Mouse (Mus musculus) limb, embryonic 14.5 days (tissue): ENCODE data around the gene Ptk7. TPM values are rescaled to one million over a fixed set of nuclear protein-coding genes. Genes with fewer than 3 reads are reported as not detected.

Experiments
- ATAC-seq: fragments of 200-750 bp; cut with Nextera tagmentation; 2 replicates; pipeline ENCODE4 v1.8.0; 2017; ENCODE audit warnings: low read depth, moderate number of reproducible peaks, moderate TSS enrichment; ENCODE audit not compliant: low FRiP score
- DNase-seq: peaks from one replicate; pipeline ENCODE4 v3.0.0-alpha.2; 2015; ENCODE audit warnings: low spot score
- H3K27ac ChIP-seq: fragments of 300-500 bp; sonication (generic); replicated peaks from 2 replicates; pipeline ENCODE4 v1.5.1; 2014; ENCODE audit warnings: low read depth, mild to moderate bottlenecking, low read length, moderate library complexity, mixed read lengths
- H3K27me3 ChIP-seq: fragments of 300-500 bp; sonication (generic); 2 replicates; pipeline ENCODE4 v1.6.1; 2014; ENCODE audit warnings: low read length, mixed read lengths; ENCODE audit not compliant: control insufficient read depth, insufficient read depth
- H3K36me3 ChIP-seq: fragments of 300-500 bp; sonication (generic); 2 replicates; pipeline ENCODE4 v1.6.1; 2014; ENCODE audit warnings: mild to moderate bottlenecking, low read length, moderate library complexity, mixed read lengths; ENCODE audit not compliant: control insufficient read depth, insufficient read depth
- H3K4me1 ChIP-seq: fragments of 300-500 bp; sonication (generic); 2 replicates; pipeline ENCODE4 v1.6.1; 2014; ENCODE audit warnings: antibody characterized with exemption, low read length, mixed read lengths; ENCODE audit not compliant: control insufficient read depth, insufficient read depth
- H3K4me2 ChIP-seq: fragments of 300-500 bp; sonication (generic); replicated peaks from 2 replicates; pipeline ENCODE4 v1.6.1; 2014; ENCODE audit warnings: low read depth, mild to moderate bottlenecking, low read length, moderate library complexity; ENCODE audit not compliant: severe bottlenecking
- H3K4me3 ChIP-seq: fragments of 300-500 bp; sonication (generic); replicated peaks from 2 replicates; pipeline ENCODE4 v1.5.1; 2014; ENCODE audit warnings: low read length
- H3K9ac ChIP-seq: fragments of 300-500 bp; sonication (generic); 2 replicates; pipeline ENCODE4 v1.6.1; 2014; ENCODE audit warnings: mild to moderate bottlenecking, low read depth, low read length, moderate library complexity; ENCODE audit not compliant: severe bottlenecking
- H3K9me3 ChIP-seq: fragments of 300-500 bp; sonication (generic); 2 replicates; pipeline ENCODE4 v1.6.1; 2016; ENCODE audit warnings: low read length; ENCODE audit not compliant: control insufficient read depth
- POLR2A ChIP-seq: fragments of 200-500 bp; IDR thresholded peaks from 2 replicates; pipeline ENCODE4 v1.8.0; 2012; ENCODE audit warnings: inconsistent platforms, mild to moderate bottlenecking, moderate library complexity, borderline replicate concordance; ENCODE audit not compliant: insufficient read depth, insufficient read length; ENCODE audit errors: extremely low read depth
- WGBS: fragments of 180-500 bp; shearing (Covaris S2); extraction: QIAGEN DNeasy Blood & Tissue Kit; methylation state at CpG from one replicate; pipeline ENCODE4 v1.1.7; 2014; 5-methylcytosine and 5-hydroxymethylcytosine counted together
- polyA plus RNA-seq, 2 experiments: library from polyadenylated mRNA; depleted of rRNA in 1 of 2; stranded (reverse) in 1 of 2; unstranded in 1 of 2; fragments of >200 nt; fragmentation: Nextera tagmentation in 1 of 2; extraction: Ambion mirVana in 1 of 2; gene quantifications; 2 replicates each; pipeline versions ENCODE4 v1.2.1 to v1.2.3; 2012 to 2014

Gene Ptk7
- polyA plus RNA-seq, 2 experiments, result 73.8 to 89.4 TPM

DNA sequence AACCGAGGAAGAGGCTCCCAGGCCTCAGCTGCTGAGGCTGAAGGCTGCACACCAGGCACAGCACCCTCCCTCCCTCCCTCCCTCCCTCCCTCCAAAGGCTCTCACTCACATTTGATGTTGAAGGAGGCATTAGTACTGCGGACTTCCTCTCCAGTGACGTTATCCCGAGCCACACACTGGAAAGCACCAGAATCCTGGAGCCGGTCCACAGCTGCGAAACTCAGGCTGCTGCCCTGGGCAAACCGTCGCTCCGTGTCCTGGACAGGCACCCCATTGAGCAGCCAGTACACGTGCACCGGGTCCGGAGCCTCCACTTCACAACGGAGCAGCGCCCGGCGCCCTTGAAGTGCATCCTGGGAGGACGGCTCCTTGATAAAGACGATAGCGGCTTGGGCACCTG is 37.9 kb downstream of the Ptk7 start:
- Histone ChIP-seq H3K9ac (no peak overlapping the region), H3K4me1 (peaks cover 17% of the 10 kb centered on the region), H3K27me3 (no peaks in the 10 kb centered on the region), H3K27ac (no peak overlapping the region), H3K4me3 (no peak overlapping the region), H3K36me3 (peaks cover 44% of the 10 kb centered on the region), H3K4me2 (no peak overlapping the region), H3K9me3 (no peaks in the 10 kb centered on the region)
- no peak for ATAC-seq
- TF ChIP-seq POLR2A, result no peak
- WGBS, result 87% methylated on average over 19 of the region's 19 CpGs
- no peak for DNase-seq

DNA sequence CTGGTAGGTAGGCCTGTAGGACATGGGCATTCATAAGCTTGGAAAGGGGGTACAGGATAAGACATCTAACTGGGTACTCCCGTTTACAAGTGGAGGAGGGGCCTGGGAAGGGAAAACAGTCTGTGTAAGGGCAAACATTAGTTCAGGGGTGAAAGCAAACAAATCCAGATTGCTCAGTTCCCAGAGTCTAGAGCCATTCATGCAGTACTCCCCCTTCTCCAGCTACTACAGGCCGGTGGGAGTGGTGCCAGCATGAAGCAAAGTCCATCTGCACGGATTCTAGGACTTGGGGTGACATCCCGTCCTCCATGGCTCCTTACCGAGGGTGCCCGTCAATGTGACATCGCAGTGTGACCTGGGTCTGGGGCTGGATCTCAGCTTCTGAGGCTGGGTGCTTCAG is 38.9 kb downstream of the Ptk7 start:
- no peak overlapping the region for H3K9ac ChIP-seq

DNA sequence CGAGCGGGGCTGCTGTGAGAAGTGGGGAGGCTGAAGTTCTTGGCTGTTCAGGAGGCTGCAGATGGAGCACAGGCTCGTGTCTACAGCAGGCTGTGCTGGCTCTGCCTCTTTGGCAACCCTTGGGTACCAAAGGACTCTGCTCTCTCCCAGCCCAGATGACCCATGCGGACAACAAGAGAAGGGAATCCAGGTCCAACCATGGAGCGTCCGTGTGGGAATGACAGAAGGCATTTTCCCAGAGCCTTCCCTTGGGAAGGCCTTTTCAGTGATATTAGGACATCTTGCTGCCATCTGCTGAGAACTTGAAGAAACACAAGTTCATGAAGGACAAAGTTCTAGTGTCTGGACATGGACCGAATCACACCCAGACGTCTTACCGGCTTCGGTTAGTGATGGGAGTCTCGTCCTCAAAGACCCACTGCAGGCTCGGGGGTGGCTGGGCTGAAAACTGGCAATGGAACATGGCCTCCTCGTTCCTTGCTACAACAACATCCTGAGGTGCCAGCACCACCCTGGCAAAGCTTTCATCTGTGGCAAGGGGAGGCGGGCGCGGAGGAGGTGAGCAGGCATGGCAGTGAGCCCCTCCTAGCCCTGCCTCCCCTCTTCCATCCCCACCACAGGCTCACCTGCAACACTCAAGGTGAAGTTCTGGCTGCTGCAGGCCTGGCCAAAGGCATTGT is 39.5 kb downstream of the Ptk7 start:
- Histone ChIP-seq H3K27me3 (no peaks in the 10 kb centered on the region), H3K9ac (no peak overlapping the region), H3K4me2 (no peak overlapping the region), H3K36me3 (peaks cover 61% of the 10 kb centered on the region), H3K4me3 (no peak overlapping the region), H3K9me3 (no peaks in the 10 kb centered on the region), H3K4me1 (peaks cover 9% of the 10 kb centered on the region), H3K27ac (no peak overlapping the region)
- TF ChIP-seq POLR2A, result no peak
- DNase-seq (no peak), ATAC-seq (no peak)
- 88% methylated on average over 16 of the region's 16 CpGs for WGBS

More for the DNA sequence above, 38.9 kb downstream of the Ptk7 start:
- DNase-seq (no peak), ATAC-seq (no peak)
- no peaks in the 10 kb centered on the region for H3K27me3 ChIP-seq
- 95% methylated on average over 7 of the region's 7 CpGs for WGBS
- H3K36me3 ChIP-seq, result peaks cover 54% of the 10 kb centered on the region
- H3K4me3 ChIP-seq, result no peak overlapping the region
- H3K9me3 ChIP-seq, result no peaks in the 10 kb centered on the region
- H3K27ac ChIP-seq, result no peak overlapping the region
- H3K4me1 ChIP-seq, result peaks cover 16% of the 10 kb centered on the region
- no peak for TF ChIP-seq POLR2A
- no peak overlapping the region for H3K4me2 ChIP-seq

DNA sequence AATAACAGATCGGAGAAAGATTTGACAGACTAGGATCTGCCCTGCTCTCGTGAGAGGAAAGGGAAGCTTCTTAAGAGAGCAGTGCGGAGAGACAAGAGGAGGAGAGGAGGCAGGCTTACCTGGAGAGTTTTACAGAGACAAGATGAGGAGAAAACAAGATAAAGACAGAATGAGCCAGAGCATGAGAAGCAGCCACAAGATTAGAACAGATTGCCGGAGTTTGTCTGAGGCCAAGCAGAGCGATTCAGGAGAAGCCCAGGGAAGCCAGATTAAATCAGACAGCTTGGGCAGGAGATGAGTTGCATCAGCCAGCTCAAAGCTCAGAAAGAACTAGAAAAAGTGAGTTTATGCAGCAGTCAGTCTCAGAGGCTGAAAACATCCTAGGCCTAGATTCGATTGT is 40.4 kb downstream of the Ptk7 start:
- ATAC-seq, result no peak
- peaks cover 66% of the 10 kb centered on the region for H3K36me3 ChIP-seq
- 97% methylated on average over 6 of the region's 6 CpGs for WGBS

DNA sequence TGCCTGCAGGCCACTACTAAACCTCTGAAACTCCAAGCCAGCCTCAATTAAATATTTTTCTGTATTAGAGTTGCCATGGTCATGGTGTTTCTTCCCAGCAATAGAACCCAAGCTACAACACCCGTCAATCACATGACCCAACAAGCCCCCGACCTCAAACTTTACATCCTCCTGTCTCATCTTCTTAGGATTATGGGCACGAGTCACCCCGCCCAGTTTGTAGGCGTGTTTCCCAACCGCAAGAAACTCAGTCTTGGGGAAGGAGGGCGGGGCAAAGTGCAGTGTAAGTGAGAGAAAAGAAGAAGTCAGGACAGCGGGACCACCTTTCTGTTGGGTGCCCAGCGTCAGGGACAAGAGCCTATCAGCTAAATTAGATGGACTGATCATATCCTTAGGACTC is 41.1 kb downstream of the Ptk7 start:
- no peaks in the 10 kb centered on the region for H3K4me1 ChIP-seq
- ATAC-seq (no peak), DNase-seq (no peak)
- peaks cover 67% of the 10 kb centered on the region for H3K36me3 ChIP-seq
- no peak overlapping the region for H3K27ac ChIP-seq
- H3K4me3 ChIP-seq, result no peak overlapping the region
- H3K9ac ChIP-seq, result no peak overlapping the region
- no peaks in the 10 kb centered on the region for H3K27me3 ChIP-seq
- no peak overlapping the region for H3K4me2 ChIP-seq
- WGBS, result 85% methylated on average over 9 of the region's 9 CpGs
- H3K9me3 ChIP-seq, result no peaks in the 10 kb centered on the region
- TF ChIP-seq POLR2A, result no peak

More for the DNA sequence above, 40.4 kb downstream of the Ptk7 start:
- H3K4me3 ChIP-seq, result no peak overlapping the region
- no peaks in the 10 kb centered on the region for H3K9me3 ChIP-seq
- H3K27me3 ChIP-seq, result no peaks in the 10 kb centered on the region
- H3K27ac ChIP-seq, result no peak overlapping the region
- no peak for TF ChIP-seq POLR2A
- DNase-seq, result no peak
- no peak overlapping the region for H3K9ac ChIP-seq
- peaks cover 2% of the 10 kb centered on the region; the same call in 1 of the 2 replicates for H3K4me1 ChIP-seq
- H3K4me2 ChIP-seq, result no peak overlapping the region

DNA sequence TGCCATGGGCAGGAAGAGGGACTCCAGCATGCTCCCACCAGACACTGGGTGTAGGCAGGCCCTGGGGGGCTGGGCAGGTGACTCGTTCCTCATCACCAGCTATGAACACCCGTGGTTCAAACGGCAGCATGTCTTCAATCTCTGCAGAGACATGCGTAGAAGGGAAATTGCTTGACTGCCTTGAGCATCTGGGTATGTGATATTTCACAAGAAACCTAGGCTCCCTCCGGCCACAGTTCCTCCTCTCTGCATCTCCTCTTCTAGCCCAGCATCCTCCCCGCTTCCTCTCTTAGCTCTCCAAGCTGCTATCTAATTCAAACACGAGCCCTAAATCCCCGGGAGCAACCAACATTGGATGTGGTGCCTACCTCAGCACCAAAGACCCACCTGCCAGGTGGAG is 43.0 kb downstream of the Ptk7 start:
- Histone ChIP-seq H3K4me3 (no peak overlapping the region), H3K27me3 (no peaks in the 10 kb centered on the region), H3K9me3 (no peaks in the 10 kb centered on the region), H3K36me3 (peaks cover 82% of the 10 kb centered on the region), H3K27ac (no peak overlapping the region), H3K9ac (no peak overlapping the region), H3K4me1 (no peaks in the 10 kb centered on the region), H3K4me2 (no peak overlapping the region)
- ATAC-seq (no peak), DNase-seq (no peak)
- 89% methylated on average over 8 of the region's 8 CpGs for whole genome bisulfite sequencing
- no peak for TF ChIP-seq POLR2A
